Mouse (Mus musculus) midbrain, embryonic 12.5 days (tissue): ENCODE measurements around the gene B3galt4. TPM values are rescaled to one million over a fixed set of nuclear protein-coding genes. Genes with fewer than 3 reads are reported as not detected.
"Not testable (repeated sequence)": the region's sequence is repeated elsewhere in the genome, so short reads cannot be mapped to it uniquely, and the experiment has no call there.

ENCODE experiments used
- ATAC-seq: fragments of 200-750 bp; cut with Nextera tagmentation; 2 replicates; pipeline ENCODE4 v1.8.0; 2017; ENCODE audit warnings: low read depth, moderate TSS enrichment, moderate library complexity; ENCODE audit not compliant: low FRiP score
- H3K27ac ChIP-seq: fragments of 300-500 bp; sonication (generic); replicated peaks from 2 replicates; pipeline ENCODE4 v1.5.1; 2016; ENCODE audit warnings: mild to moderate bottlenecking
- H3K27me3 ChIP-seq: fragments of 300-500 bp; sonication (generic); 2 replicates; pipeline ENCODE4 v1.6.1; 2016; ENCODE audit warnings: mild to moderate bottlenecking
- H3K36me3 ChIP-seq: fragments of 300-500 bp; sonication (generic); 2 replicates; pipeline ENCODE4 v1.6.1; 2016
- H3K4me1 ChIP-seq: fragments of 300-500 bp; sonication (generic); 2 replicates; pipeline ENCODE4 v1.6.1; 2016
- H3K4me2 ChIP-seq: fragments of 300-500 bp; sonication (generic); replicated peaks from 2 replicates; pipeline ENCODE4 v1.6.1; 2016; ENCODE audit warnings: mild to moderate bottlenecking, moderate library complexity
- H3K4me3 ChIP-seq: fragments of 300-500 bp; sonication (generic); 2 replicates; pipeline ENCODE4 v1.5.1; 2016; ENCODE audit warnings: mild to moderate bottlenecking
- H3K9ac ChIP-seq: fragments of 300-500 bp; sonication (generic); replicated peaks from 2 replicates; pipeline ENCODE4 v1.6.1; 2016; ENCODE audit warnings: mild to moderate bottlenecking, moderate library complexity
- H3K9me3 ChIP-seq: fragments of 300-500 bp; sonication (generic); 2 replicates; pipeline ENCODE4 v1.6.1; 2016; ENCODE audit warnings: mild to moderate bottlenecking
- WGBS: fragments of 180-500 bp; shearing (Covaris S2); methylation state at CpG from one replicate; pipeline ENCODE4 v1.1.7; 2016; 5-methylcytosine and 5-hydroxymethylcytosine counted together
- polyA plus RNA-seq: library from polyadenylated mRNA; unstranded; fragments of >200 nt; fragmentation: Nextera tagmentation; extraction: Ambion mirVana; gene quantifications from 2 replicates; pipeline ENCODE4 v1.2.1, GENCODE M21; 2016

Gene B3galt4
- polyA plus RNA-seq, 1 experiment from 2014 or later, result 8.7 TPM

- not testable (repeated sequence) for H3K4me2 ChIP-seq, H3K9me3 ChIP-seq, H3K4me3 ChIP-seq, H3K27me3 ChIP-seq, H3K9ac ChIP-seq, ATAC-seq, H3K27ac ChIP-seq, H3K36me3 ChIP-seq
- H3K4me1 ChIP-seq, result peaks cover 13% of the 10 kb centered on the region
- WGBS, result 64% methylated on average over 1 of the region's 4 CpGs
Measured at GRCm38 (mm10) chr17:33904835-33905234, 46.5 kb downstream of the B3galt4 start, which contains the start of gene Platr17. Gene Platr17 (plus strand): TSS chr17:33905135.

GRCm38 (mm10) chr17:33903911-33904651 is 47.2 kb downstream of the B3galt4 start:
- not testable (repeated sequence) for H3K4me2 ChIP-seq, H3K9me3 ChIP-seq, H3K27ac ChIP-seq, H3K4me3 ChIP-seq, H3K36me3 ChIP-seq, H3K27me3 ChIP-seq, H3K9ac ChIP-seq, ATAC-seq
- WGBS, result 75% methylated on average over 6 of the region's 6 CpGs
- H3K4me1 ChIP-seq, result peaks cover 12% of the 10 kb centered on the region

- Histone ChIP-seq H3K9me3 (no peaks in the 10 kb centered on the region), H3K4me3 (no peak overlapping the region), H3K27me3 (no peaks in the 10 kb centered on the region), H3K27ac (no peak overlapping the region), H3K36me3 (no peaks in the 10 kb centered on the region), H3K4me2 (no peak overlapping the region), H3K4me1 (no peaks in the 10 kb centered on the region), H3K9ac (no peak overlapping the region)
- ATAC-seq, result no peak
- WGBS, result 88% methylated on average over 7 of the region's 7 CpGs
Measured at GRCm38 (mm10) chr17:33902491-33902890, 48.8 kb downstream of the B3galt4 start.

- Histone ChIP-seq H3K4me2 (no peak overlapping the region), H3K9me3 (no peaks in the 10 kb centered on the region), H3K27ac (no peak overlapping the region), H3K9ac (no peak overlapping the region), H3K4me3 (no peak overlapping the region), H3K27me3 (no peaks in the 10 kb centered on the region), H3K36me3 (no peaks in the 10 kb centered on the region), H3K4me1 (no peaks in the 10 kb centered on the region)
- WGBS, result 82% methylated on average over 4 of the region's 4 CpGs
- no peak for ATAC-seq
Measured at GRCm38 (mm10) chr17:33902079-33902478, 49.2 kb downstream of the B3galt4 start.

- H3K27me3 ChIP-seq, result no peaks in the 10 kb centered on the region
- no peak overlapping the region for H3K9ac ChIP-seq
- H3K4me2 ChIP-seq, result no peak overlapping the region
- no peak overlapping the region for H3K4me3 ChIP-seq
- H3K27ac ChIP-seq, result no peak overlapping the region
- H3K4me1 ChIP-seq, result no peaks in the 10 kb centered on the region
- no peak for ATAC-seq
- H3K9me3 ChIP-seq, result no peaks in the 10 kb centered on the region
- no peaks in the 10 kb centered on the region for H3K36me3 ChIP-seq
- 78% methylated on average over 4 of the region's 4 CpGs for WGBS
Measured at GRCm38 (mm10) chr17:33901653-33902052, 49.6 kb downstream of the B3galt4 start.

- no peak overlapping the region for H3K4me3 ChIP-seq
- WGBS, result 82% methylated on average over 4 of the region's 4 CpGs
- no peaks in the 10 kb centered on the region for H3K4me1 ChIP-seq
- H3K4me2 ChIP-seq, result no peak overlapping the region
- H3K27me3 ChIP-seq, result no peaks in the 10 kb centered on the region
- no peak for ATAC-seq
- H3K27ac ChIP-seq, result no peak overlapping the region
- H3K36me3 ChIP-seq, result no peaks in the 10 kb centered on the region
- H3K9me3 ChIP-seq, result no peaks in the 10 kb centered on the region
- no peak overlapping the region for H3K9ac ChIP-seq
Measured at GRCm38 (mm10) chr17:33900989-33901314, 50.3 kb downstream of the B3galt4 start.

- Histone ChIP-seq H3K27me3 (no peaks in the 10 kb centered on the region), H3K4me2 (no peak overlapping the region), H3K4me3 (no peak overlapping the region), H3K9ac (no peak overlapping the region), H3K36me3 (no peaks in the 10 kb centered on the region), H3K4me1 (no peaks in the 10 kb centered on the region), H3K9me3 (no peaks in the 10 kb centered on the region), H3K27ac (no peak overlapping the region)
- no peak for ATAC-seq
- 75% methylated on average over 7 of the region's 7 CpGs for WGBS
Measured at GRCm38 (mm10) chr17:33900281-33900988, 50.9 kb downstream of the B3galt4 start.

Other genes with a start within 250 kb of the B3galt4 start
- gene March2, start 232.8 kb downstream of the B3galt4 start, polyA plus RNA-seq, result 46.7 and 52.2 TPM in 2 replicates
- gene Rab11b, start 191.0 kb downstream of the B3galt4 start, polyA plus RNA-seq, result 422 and 447 TPM in 2 replicates
- 21.1 and 28.3 TPM in 2 replicates for gene Angptl4, start 169.7 kb downstream of the B3galt4 start, polyA plus RNA-seq
- 25.5 and 31.9 TPM in 2 replicates for gene Kank3, start 141.0 kb downstream of the B3galt4 start, polyA plus RNA-seq
- gene Rps28, start 126.9 kb downstream of the B3galt4 start, polyA plus RNA-seq, result 613 and 671 TPM in 2 replicates
- gene Ndufa7, start 126.9 kb downstream of the B3galt4 start, polyA plus RNA-seq, result 436 and 454 TPM in 2 replicates
- 59.8 and 63.5 TPM in 2 replicates for gene Cd320, start 108.4 kb downstream of the B3galt4 start, polyA plus RNA-seq
- not detected in 2 replicates for gene Gm7029, start 77.7 kb downstream of the B3galt4 start, polyA plus RNA-seq
- gene Kifc1, start 60.8 kb downstream of the B3galt4 start, polyA plus RNA-seq, result 3.8 and 4.4 TPM in 2 replicates
- gene Platr17, start 46.4 kb downstream of the B3galt4 start, polyA plus RNA-seq, result 0.23 and 0.38 TPM in 2 replicates
- 64.6 and 66.2 TPM in 2 replicates for gene Daxx, start 42.1 kb downstream of the B3galt4 start, polyA plus RNA-seq
- gene Tapbp, start 35.6 kb downstream of the B3galt4 start, polyA plus RNA-seq, result 19.1 and 21.9 TPM in 2 replicates
- gene Zbtb22, start 35.6 kb downstream of the B3galt4 start, polyA plus RNA-seq, result 21.8 and 25.3 TPM in 2 replicates
- 69.9 and 74.3 TPM in 2 replicates for gene Rgl2, start 21.9 kb downstream of the B3galt4 start, polyA plus RNA-seq
- gene Pfdn6, start 11.1 kb downstream of the B3galt4 start, polyA plus RNA-seq, result 188 and 203 TPM in 2 replicates
- gene Wdr46, start 10.8 kb downstream of the B3galt4 start, polyA plus RNA-seq, result 37.5 and 37.7 TPM in 2 replicates
- gene Vps52, start 4.3 kb upstream of the B3galt4 start, polyA plus RNA-seq, result 67.0 and 70.9 TPM in 2 replicates
- gene Rps18, start 4.5 kb upstream of the B3galt4 start, polyA plus RNA-seq, result 891 and 909 TPM in 2 replicates
- gene H2-K1, start 48.9 kb upstream of the B3galt4 start, polyA plus RNA-seq, result 26.8 and 28.4 TPM in 2 replicates
- 25.2 and 27.0 TPM in 2 replicates for gene Ring1, start 73.2 kb upstream of the B3galt4 start, polyA plus RNA-seq
- 110 and 131 TPM in 2 replicates for gene H2-Ke6, start 76.6 kb upstream of the B3galt4 start, polyA plus RNA-seq
- 180 and 184 TPM in 2 replicates for gene Slc39a7, start 80.2 kb upstream of the B3galt4 start, polyA plus RNA-seq
- 68.0 and 68.4 TPM in 2 replicates for gene Rxrb, start 80.3 kb upstream of the B3galt4 start, polyA plus RNA-seq
- 2.3 and 4.0 TPM in 2 replicates for gene Col11a2, start 87.9 kb upstream of the B3galt4 start, polyA plus RNA-seq
- 0.17 and 0.56 TPM in 2 replicates for gene H2-Oa, start 140.9 kb upstream of the B3galt4 start, polyA plus RNA-seq
- gene H2-DMa, start 168.1 kb upstream of the B3galt4 start, polyA plus RNA-seq, result 9.8 and 9.9 TPM in 2 replicates
- gene Brd2, start 171.1 kb upstream of the B3galt4 start, polyA plus RNA-seq, result 144 and 148 TPM in 2 replicates
- gene H2-DMb2, start 191.8 kb upstream of the B3galt4 start, polyA plus RNA-seq, result 0.16 and 0.23 TPM in 2 replicates
- gene H2-DMb1, start 201.6 kb upstream of the B3galt4 start, polyA plus RNA-seq, result 0.16 and 0.73 TPM in 2 replicates
- 1.4 and 1.8 TPM in 2 replicates for gene Tap1, start 236.1 kb upstream of the B3galt4 start, polyA plus RNA-seq
- gene Psmb9, start 236.3 kb upstream of the B3galt4 start, polyA plus RNA-seq, result 1.3 and 1.5 TPM in 2 replicates
- 1.6 and 2.1 TPM in 2 replicates for gene Psmb8, start 246.2 kb upstream of the B3galt4 start, polyA plus RNA-seq